Mouse (Mus musculus) heart, embryonic 16.5 days (tissue): Measurements from ENCODE around the gene Mcur1. TPM values are rescaled to one million over a fixed set of nuclear protein-coding genes. Genes with fewer than 3 reads are reported as not detected.

Experiments
- ATAC-seq: fragments of 200-750 bp; cut with Nextera tagmentation; replicated peaks from 2 replicates; pipeline ENCODE4 v1.8.0; 2017; ENCODE audit warnings: moderate number of reproducible peaks; ENCODE audit not compliant: insufficient read depth, low FRiP score; ENCODE audit errors: extremely low read depth
- H3K27ac ChIP-seq: fragments of 300-500 bp; sonication (generic); 2 replicates; pipeline ENCODE4 v1.5.1; 2014; ENCODE audit warnings: mild to moderate bottlenecking, low read length, control low read depth, moderate library complexity
- H3K27me3 ChIP-seq: fragments of 300-500 bp; sonication (generic); 2 replicates; pipeline ENCODE4 v1.6.1; 2014; ENCODE audit warnings: low read length, mixed read lengths; ENCODE audit not compliant: control insufficient read depth, insufficient read depth
- H3K36me3 ChIP-seq: fragments of 300-500 bp; sonication (generic); 2 replicates; pipeline ENCODE4 v1.6.1; 2014; ENCODE audit not compliant: control insufficient read depth, insufficient read depth
- H3K4me1 ChIP-seq: fragments of 300-500 bp; sonication (generic); 2 replicates; pipeline ENCODE4 v1.6.1; 2014; ENCODE audit warnings: low read length, mixed read lengths; ENCODE audit not compliant: control insufficient read depth, insufficient read depth
- H3K4me2 ChIP-seq: fragments of 300-500 bp; sonication (generic); 2 replicates; pipeline ENCODE4 v1.6.1; 2014; ENCODE audit warnings: low read depth, mild to moderate bottlenecking, control low read depth, low read length
- H3K4me3 ChIP-seq: fragments of 300-500 bp; sonication (generic); 2 replicates; pipeline ENCODE4 v1.5.1; 2014; ENCODE audit warnings: mild to moderate bottlenecking, control low read depth, low read length
- H3K9ac ChIP-seq: fragments of 300-500 bp; sonication (generic); 2 replicates; pipeline ENCODE4 v1.6.1; 2014; ENCODE audit warnings: low read length, control low read depth
- H3K9me3 ChIP-seq: fragments of 300-500 bp; sonication (generic); replicated peaks from 2 replicates; pipeline ENCODE4 v1.6.1; 2016; ENCODE audit warnings: low read length; ENCODE audit not compliant: control insufficient read depth
- WGBS: fragments of 180-500 bp; shearing (Covaris S2); extraction: QIAGEN DNeasy Blood & Tissue Kit; methylation state at CpG from one replicate; pipeline ENCODE4 v1.1.7; 2014; 5-methylcytosine and 5-hydroxymethylcytosine counted together
- polyA plus RNA-seq: library from polyadenylated mRNA; unstranded; fragments of >200 nt; fragmentation: Nextera tagmentation; extraction: Ambion mirVana; gene quantifications from 2 replicates; pipeline ENCODE4 v1.2.1, GENCODE M21; 2015

The Mcur1 gene
- polyA plus RNA-seq, 1 experiment from 2014 or later, result 14.7 TPM

GRCm38 (mm10) chr13:43505798-43506197 is 54.2 kb downstream of the Mcur1 start:
- Histone ChIP-seq H3K9ac (no peak overlapping the region), H3K9me3 (no peaks in the 10 kb centered on the region), H3K4me1 (peaks cover 7% of the 10 kb centered on the region), H3K4me3 (no peak overlapping the region), H3K27me3 (no peaks in the 10 kb centered on the region), H3K36me3 (no peaks in the 10 kb centered on the region), H3K4me2 (no peak overlapping the region), H3K27ac (no peak overlapping the region)
- no peak for ATAC-seq
- WGBS, result 91% methylated on average over 3 of the region's 3 CpGs

- Histone ChIP-seq H3K9ac (peak overlapping the region; percentile 67), H3K27ac (peak overlapping the region; percentile 27; the same call in 1 of the 2 replicates), H3K9me3 (no peaks in the 10 kb centered on the region), H3K36me3 (no peaks in the 10 kb centered on the region), H3K4me2 (peak overlapping the region; percentile 68), H3K4me3 (peak overlapping the region; percentile 46), H3K4me1 (peaks cover 9% of the 10 kb centered on the region), H3K27me3 (no peaks in the 10 kb centered on the region)
- WGBS, result under 1% methylated on average over 19 of the region's 19 CpGs
- peak; percentile 71; the same call in 1 of the 2 replicates for ATAC-seq
These were observed 56.6 kb downstream of the Mcur1 start for GRCm38 (mm10) chr13:43503395-43503850.

- peaks cover 9% of the 10 kb centered on the region for H3K4me1 ChIP-seq
- H3K4me2 ChIP-seq, result no peak overlapping the region
- H3K27me3 ChIP-seq, result no peaks in the 10 kb centered on the region
- no peaks in the 10 kb centered on the region for H3K9me3 ChIP-seq
- 91% methylated on average over 5 of the region's 5 CpGs for WGBS
- H3K9ac ChIP-seq, result no peak overlapping the region
- H3K36me3 ChIP-seq, result no peaks in the 10 kb centered on the region
- no peak overlapping the region for H3K4me3 ChIP-seq
- no peak overlapping the region for H3K27ac ChIP-seq
- ATAC-seq, result no peak
These were observed 58.4 kb downstream of the Mcur1 start for GRCm38 (mm10) chr13:43501601-43502000.

- Histone ChIP-seq H3K27ac (no peak overlapping the region), H3K9me3 (no peaks in the 10 kb centered on the region), H3K36me3 (no peaks in the 10 kb centered on the region), H3K27me3 (no peaks in the 10 kb centered on the region), H3K4me1 (peaks cover 9% of the 10 kb centered on the region), H3K9ac (no peak overlapping the region), H3K4me3 (no peak overlapping the region), H3K4me2 (no peak overlapping the region)
- ATAC-seq, result no peak
- 90% methylated on average over 4 of the region's 4 CpGs for WGBS
These were observed 59.5 kb downstream of the Mcur1 start for GRCm38 (mm10) chr13:43500483-43500850.

GRCm38 (mm10) chr13:43499731-43500482 is 60.1 kb downstream of the Mcur1 start:
- H3K4me2 ChIP-seq, result no peak overlapping the region
- no peak overlapping the region for H3K27ac ChIP-seq
- H3K4me3 ChIP-seq, result no peak overlapping the region
- H3K9me3 ChIP-seq, result no peaks in the 10 kb centered on the region
- H3K4me1 ChIP-seq, result peaks cover 9% of the 10 kb centered on the region
- no peak overlapping the region for H3K9ac ChIP-seq
- no peak for ATAC-seq
- 76% methylated on average over 7 of the region's 7 CpGs for WGBS
- H3K36me3 ChIP-seq, result no peaks in the 10 kb centered on the region
- H3K27me3 ChIP-seq, result no peaks in the 10 kb centered on the region

- H3K27ac ChIP-seq, result no peak overlapping the region
- peaks cover 9% of the 10 kb centered on the region for H3K4me1 ChIP-seq
- no peak overlapping the region; the same call in 1 of the 2 replicates for H3K4me2 ChIP-seq
- no peaks in the 10 kb centered on the region for H3K9me3 ChIP-seq
- H3K9ac ChIP-seq, result no peak overlapping the region
- H3K4me3 ChIP-seq, result no peak overlapping the region
- peak; percentile 62 for ATAC-seq
- no peaks in the 10 kb centered on the region for H3K27me3 ChIP-seq
- no peaks in the 10 kb centered on the region for H3K36me3 ChIP-seq
- WGBS, result 53% methylated on average over 14 of the region's 14 CpGs
These were observed 61.1 kb downstream of the Mcur1 start for GRCm38 (mm10) chr13:43498849-43499248.

- no peak for ATAC-seq
- H3K4me1 ChIP-seq, result peaks cover 2% of the 10 kb centered on the region; the same call in 1 of the 2 replicates
- H3K4me2 ChIP-seq, result no peak overlapping the region
- no peak overlapping the region for H3K4me3 ChIP-seq
- WGBS, result 96% methylated on average over 3 of the region's 3 CpGs
- H3K9me3 ChIP-seq, result no peaks in the 10 kb centered on the region
- no peaks in the 10 kb centered on the region for H3K27me3 ChIP-seq
- no peak overlapping the region for H3K27ac ChIP-seq
- no peaks in the 10 kb centered on the region for H3K36me3 ChIP-seq
- H3K9ac ChIP-seq, result no peak overlapping the region
These were observed 62.2 kb downstream of the Mcur1 start for GRCm38 (mm10) chr13:43497769-43498168.

GRCm38 (mm10) chr13:43496660-43497059 is 63.3 kb downstream of the Mcur1 start:
- Histone ChIP-seq H3K36me3 (no peaks in the 10 kb centered on the region), H3K9me3 (no peaks in the 10 kb centered on the region), H3K4me2 (no peak overlapping the region), H3K27ac (no peak overlapping the region), H3K27me3 (no peaks in the 10 kb centered on the region), H3K4me3 (no peak overlapping the region), H3K4me1 (peaks cover 2% of the 10 kb centered on the region; the same call in 1 of the 2 replicates), H3K9ac (no peak overlapping the region)
- no peak for ATAC-seq
- 22% methylated on average over 2 of the region's 2 CpGs for WGBS

GRCm38 (mm10) chr13:43495645-43496044 is 64.3 kb downstream of the Mcur1 start:
- Histone ChIP-seq H3K36me3 (no peaks in the 10 kb centered on the region), H3K9me3 (no peaks in the 10 kb centered on the region), H3K27me3 (no peaks in the 10 kb centered on the region), H3K9ac (no peak overlapping the region), H3K27ac (no peak overlapping the region), H3K4me3 (no peak overlapping the region), H3K4me1 (peaks cover 2% of the 10 kb centered on the region; the same call in 1 of the 2 replicates), H3K4me2 (no peak overlapping the region)
- ATAC-seq, result no peak
- 87% methylated on average over 7 of the region's 7 CpGs for WGBS
